Mouse (Mus musculus) erythroblast, embryonic 14.5 days (primary cell): ENCODE measurements around the gene Gfpt2.

Experiments used
- GATA1 ChIP-seq: IDR thresholded peaks from 2 replicates; pipeline ENCODE4 v1.6.1; 2012; ENCODE audit warnings: low read length, inconsistent platforms, mixed read lengths
- TAL1 ChIP-seq: IDR thresholded peaks from 3 replicates; pipeline ENCODE4 v1.6.1; 2012; ENCODE audit warnings: low read length, inconsistent platforms, mixed read lengths

DNA sequence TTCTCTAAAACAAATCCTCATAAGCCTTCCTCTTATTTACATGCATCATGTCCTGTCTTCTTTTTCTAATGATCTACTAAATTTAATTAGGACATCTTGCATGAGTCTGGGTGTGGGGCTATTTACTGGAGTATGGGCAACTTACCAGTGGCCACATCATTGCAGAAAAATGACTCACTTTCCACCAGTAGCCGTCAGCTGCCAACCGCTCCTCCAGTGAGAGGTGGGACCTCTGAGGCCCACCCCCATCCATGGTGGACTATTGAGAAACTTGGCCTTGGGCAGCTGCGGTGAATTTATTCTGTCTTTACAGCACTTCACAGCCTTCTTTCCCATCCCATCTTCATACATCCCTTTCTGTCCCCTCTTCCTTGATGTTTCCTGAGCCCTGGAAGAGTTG lies 35.9 kb upstream of the Gfpt2 start:
- TF ChIP-seq TAL1: no peak
- TF ChIP-seq GATA1: no peak
